Comparison of ENCODE assay signal across 25 mouse cellular contexts in the genomic region with DNA sequence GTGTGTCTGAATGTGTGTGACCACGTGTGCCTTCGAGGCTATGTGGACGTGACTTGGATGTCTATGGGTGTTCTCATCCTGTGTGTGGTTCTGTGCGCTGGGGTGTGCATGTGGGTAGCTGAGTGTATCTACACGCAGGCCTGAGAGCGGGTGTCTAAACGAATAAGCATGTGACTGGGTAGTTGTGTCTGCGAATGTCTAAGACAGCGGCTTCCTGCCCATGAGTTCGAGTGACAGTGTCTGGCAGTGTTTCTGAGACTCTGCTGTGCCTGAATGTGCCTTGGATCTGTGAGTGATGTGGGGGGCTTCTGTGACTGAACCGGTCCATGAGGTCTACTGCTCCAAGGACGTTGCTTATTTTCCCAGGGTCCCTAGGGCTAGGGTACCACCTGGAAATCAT. TPM values are rescaled to one million over a fixed set of nuclear protein-coding genes. Genes with fewer than 3 reads are reported as not detected.
DNase-seq lines count a peak whose midpoint lies in the region; ATAC-seq and TF ChIP-seq lines count a peak whose summit lies in the region.
"Had no signal": no experiment of that assay in that cellular context is flagged by ENCODE, and none has a peak within 500 bp of the region (broad histone marks: within the 10 kb centered on the region; RNA-seq: fewer than 3 reads in every experiment).

No protein-coding gene starts in this region.

- no peak overlapping the region for H3K4me3 ChIP-seq in hindbrain, embryonic 10.5 days
- H3K4me3 ChIP-seq in hindbrain, postnatal 0 days (ENCODE audit: low read length), result no peak overlapping the region
- no peak overlapping the region for H3K4me3 ChIP-seq in embryonic facial prominence, embryonic 10.5 days
- no peak overlapping the region for H3K4me3 ChIP-seq in hindbrain, embryonic 16.5 days (ENCODE audit: low read length)
- H3K4me3 ChIP-seq in neural tube, embryonic 15.5 days (replicated peaks), result no peak overlapping the region
- H3K4me3 ChIP-seq: heart, embryonic 15.5 days had no signal

- no peak overlapping the region for H3K9ac ChIP-seq in hindbrain, postnatal 0 days (replicated peaks; ENCODE audit: low read length)
- H3K9ac ChIP-seq in hindbrain, embryonic 16.5 days (ENCODE audit: low read depth, low read length), result no peak overlapping the region
- H3K9ac ChIP-seq in neural tube, embryonic 15.5 days (replicated peaks), result no peak overlapping the region
- H3K9ac ChIP-seq: forebrain, postnatal 0 days; heart, embryonic 15.5 days had no signal

- no peaks in the 10 kb centered on the region for H3K9me3 ChIP-seq in hindbrain, embryonic 10.5 days
- H3K9me3 ChIP-seq in hindbrain, postnatal 0 days (ENCODE audit: low read length), result no peaks in the 10 kb centered on the region
- H3K9me3 ChIP-seq in embryonic facial prominence, embryonic 10.5 days, result no peaks in the 10 kb centered on the region
- no peaks in the 10 kb centered on the region for H3K9me3 ChIP-seq in hindbrain, embryonic 16.5 days (ENCODE audit: control insufficient read depth, low read length)
- H3K9me3 ChIP-seq in neural tube, embryonic 15.5 days (replicated peaks), result no peaks in the 10 kb centered on the region
- H3K9me3 ChIP-seq: heart, embryonic 15.5 days had no signal

- peak; percentile 23 for DNase-seq in hindbrain, embryonic 10.5 days (ENCODE audit: low spot score)
- DNase-seq in hindbrain, postnatal 0 days (ENCODE audit: low spot score), result no peak
- DNase-seq in embryonic facial prominence, embryonic 10.5 days (ENCODE audit: low spot score), result peak; percentile 34
- no peak for DNase-seq in cerebellum, adult 8-10 months
- DNase-seq: adrenal gland, postnatal 14 days; cerebellum, adult 18-20 months; forebrain, postnatal 0 days; kidney, adult 8-10 months; lung, adult 2 months; lung, postnatal 4 days; right cerebral cortex, postnatal 4 days; thymus, postnatal 4 days had no signal

- ATAC-seq in hindbrain, postnatal 0 days, result no peak
- peak; percentile 27; the same call in 1 of the 2 replicates for ATAC-seq in hindbrain, embryonic 16.5 days
- 0 out of 2 replicates have a peak, but pooled peaks have one; percentile 22 for ATAC-seq in neural tube, embryonic 15.5 days (ENCODE audit: low FRiP score)
- ATAC-seq in CD4-positive, CD25-positive, alpha-beta regulatory T cell, adult 4 months, result no peak
- ATAC-seq: activated CD4-positive, CD25-positive, alpha-beta regulatory T cell, adult 4 months; forebrain, postnatal 0 days; Patski had no signal

- 1% methylated on average over 12 of the region's 12 CpGs for WGBS in hindbrain, embryonic 10.5 days
- 0% methylated on average over 12 of the region's 12 CpGs for WGBS in hindbrain, postnatal 0 days
- 3% methylated on average over 12 of the region's 12 CpGs for WGBS in embryonic facial prominence, embryonic 10.5 days
- 2% methylated on average over 12 of the region's 12 CpGs for WGBS in hindbrain, embryonic 16.5 days
- WGBS in neural tube, embryonic 15.5 days, result 2% methylated on average over 12 of the region's 12 CpGs

- TF ChIP-seq CTCF in hindbrain, postnatal 0 days (IDR thresholded peaks at IDR 0.05; ENCODE audit: low read depth), result no peak

- H3K27me3 ChIP-seq in hindbrain, embryonic 10.5 days (ENCODE audit: insufficient read depth, poor library complexity, severe bottlenecking), result peaks cover 98% of the 10 kb centered on the region
- peaks cover 77% of the 10 kb centered on the region for H3K27me3 ChIP-seq in hindbrain, postnatal 0 days (ENCODE audit: insufficient read depth, low read length)
- peaks cover 96% of the 10 kb centered on the region for H3K27me3 ChIP-seq in embryonic facial prominence, embryonic 10.5 days (replicated peaks; ENCODE audit: low read depth, poor library complexity, severe bottlenecking)
- peaks cover 59% of the 10 kb centered on the region for H3K27me3 ChIP-seq in hindbrain, embryonic 16.5 days (replicated peaks; ENCODE audit: control insufficient read depth, insufficient read depth, low read length)
- peaks cover 58% of the 10 kb centered on the region for H3K27me3 ChIP-seq in neural tube, embryonic 15.5 days (replicated peaks)

- peaks cover 32% of the 10 kb centered on the region for H3K4me1 ChIP-seq in hindbrain, embryonic 10.5 days (replicated peaks)
- no peaks in the 10 kb centered on the region for H3K4me1 ChIP-seq in hindbrain, postnatal 0 days (ENCODE audit: insufficient read depth, low read length)
- peaks cover 20% of the 10 kb centered on the region for H3K4me1 ChIP-seq in embryonic facial prominence, embryonic 10.5 days
- H3K4me1 ChIP-seq in hindbrain, embryonic 16.5 days (ENCODE audit: control insufficient read depth, insufficient read depth, low read depth, low read length), result peaks cover 10% of the 10 kb centered on the region
- H3K4me1 ChIP-seq in neural tube, embryonic 15.5 days, result peaks cover 87% of the 10 kb centered on the region

- no peak overlapping the region for H3K4me2 ChIP-seq in hindbrain, postnatal 0 days (ENCODE audit: low read depth, low read length)
- H3K4me2 ChIP-seq in hindbrain, embryonic 16.5 days (ENCODE audit: low read length), result no peak overlapping the region
- H3K4me2 ChIP-seq in neural tube, embryonic 15.5 days, result peak overlapping the region; percentile 35
- H3K4me2 ChIP-seq: heart, embryonic 15.5 days had no signal

- H3K27ac ChIP-seq in hindbrain, embryonic 10.5 days, result no peak overlapping the region
- no peak overlapping the region for H3K27ac ChIP-seq in hindbrain, postnatal 0 days
- H3K27ac ChIP-seq in embryonic facial prominence, embryonic 10.5 days (replicated peaks), result no peak overlapping the region
- no peak overlapping the region for H3K27ac ChIP-seq in hindbrain, embryonic 16.5 days (ENCODE audit: low read depth, low read length)
- H3K27ac ChIP-seq in neural tube, embryonic 15.5 days (replicated peaks), result peak overlapping the region; percentile 60
- H3K27ac ChIP-seq: heart, embryonic 15.5 days had no signal

- H3K36me3 ChIP-seq in hindbrain, embryonic 10.5 days, result no peaks in the 10 kb centered on the region
- H3K36me3 ChIP-seq in hindbrain, postnatal 0 days (ENCODE audit: insufficient read depth, low read length), result no peaks in the 10 kb centered on the region
- H3K36me3 ChIP-seq in embryonic facial prominence, embryonic 10.5 days (replicated peaks), result no peaks in the 10 kb centered on the region
- no peaks in the 10 kb centered on the region for H3K36me3 ChIP-seq in hindbrain, embryonic 16.5 days (ENCODE audit: control insufficient read depth, insufficient read depth, low read length)
- no peaks in the 10 kb centered on the region for H3K36me3 ChIP-seq in neural tube, embryonic 15.5 days
- H3K36me3 ChIP-seq: heart, embryonic 15.5 days had no signal

RNA-seq across cellular contexts. Expression of a gene that starts 10.5 kb away (rescaled TPM):
- polyA plus RNA-seq in hindbrain, embryonic 10.5 days (2016; fragmentation: Nextera tagmentation; extraction: Ambion mirVana), result 1.4 and 8.9 TPM in 2 replicates
- total RNA-seq in hindbrain, postnatal 0 days (2014; rRNA removed), result 27.0 and 32.2 TPM in 2 replicates
- 9.2 and 9.6 TPM in 2 replicates for polyA plus RNA-seq in hindbrain, postnatal 0 days (2015; fragmentation: Nextera tagmentation; extraction: Ambion mirVana)
- polyA plus RNA-seq in embryonic facial prominence, embryonic 10.5 days (2016; fragmentation: Nextera tagmentation; extraction: Ambion mirVana), result 0.22 and 0.40 TPM in 2 replicates
- 6.9 and 7.3 TPM in 2 replicates for polyA plus RNA-seq in hindbrain, embryonic 16.5 days (2015; fragmentation: Nextera tagmentation; extraction: Ambion mirVana)
- 10.9 and 16.9 TPM in 2 replicates for polyA plus RNA-seq in neural tube, embryonic 15.5 days (2015; fragmentation: Nextera tagmentation; extraction: Ambion mirVana)
- not detected for polyA plus RNA-seq in CD4-positive, CD25-positive, alpha-beta regulatory T cell, adult 4 months (2017; shearing (Covaris generic))
- total RNA-seq: adrenal gland, postnatal 14 days; forebrain, postnatal 0 days; granulocyte monocyte progenitor cell, adult 5-6 weeks; layer of hippocampus, postnatal 14 days; left cerebral cortex, postnatal 25 days; neutrophil, adult 5-6 weeks had no signal
- polyA plus RNA-seq: activated CD4-positive, CD25-positive, alpha-beta regulatory T cell, adult 4 months; forebrain, postnatal 0 days; heart, embryonic 15.5 days; large intestine, adult 2 months; liver, adult 2 months; Patski; testis, adult 2 months had no signal

Comparison
In these comparisons a context has a peak if more than half of its experiments do, and no peak if none do; other contexts are left out.
1. DNase-seq: peak in hindbrain, embryonic 10.5 days (single experiment) and embryonic facial prominence, embryonic 10.5 days (single experiment); none in hindbrain, postnatal 0 days (single experiment) and cerebellum, adult 8-10 months (single experiment).
2. ATAC-seq: peak in hindbrain, embryonic 16.5 days (single experiment) and neural tube, embryonic 15.5 days (single experiment); none in hindbrain, postnatal 0 days (single experiment) and CD4-positive, CD25-positive, alpha-beta regulatory T cell, adult 4 months (single experiment).